22 mouse cellular contexts compared by ENCODE assay signal in genomic region chr17:84771882-84772281, GRCm38 (mm10).
"Had no signal": no experiment of that assay in that cellular context is flagged by ENCODE, and none has a peak within 500 bp of the region (broad histone marks: within the 10 kb centered on the region; RNA-seq: fewer than 3 reads in every experiment).

No protein-coding gene starts in this region.

- ATAC-seq: liver, embryonic 12.5 days; midbrain, embryonic 13.5 days; midbrain, embryonic 16.5 days had no signal

- H3K4me2 ChIP-seq: limb, embryonic 13.5 days; liver, embryonic 12.5 days; liver, embryonic 15.5 days; lung, embryonic 15.5 days; midbrain, embryonic 13.5 days; neural tube, embryonic 13.5 days; stomach, embryonic 15.5 days had no signal

- H3K4me1 ChIP-seq: limb, embryonic 10.5 days; limb, embryonic 13.5 days; lung, embryonic 15.5 days; midbrain, embryonic 10.5 days; midbrain, embryonic 13.5 days; neural tube, embryonic 13.5 days; stomach, embryonic 15.5 days had no signal

- H3K4me3 ChIP-seq: limb, embryonic 10.5 days; limb, embryonic 13.5 days; liver, embryonic 12.5 days; liver, embryonic 15.5 days; lung, embryonic 15.5 days; megakaryocyte, embryonic 14.5 days; midbrain, embryonic 10.5 days; midbrain, embryonic 13.5 days; myocyte; neural tube, embryonic 13.5 days; stomach, embryonic 15.5 days had no signal

- H3K27ac ChIP-seq: limb, embryonic 10.5 days; limb, embryonic 13.5 days; liver, embryonic 12.5 days; liver, embryonic 15.5 days; lung, embryonic 15.5 days; midbrain, embryonic 10.5 days; midbrain, embryonic 13.5 days; neural tube, embryonic 13.5 days; stomach, embryonic 15.5 days had no signal

- H3K9ac ChIP-seq: limb, embryonic 13.5 days; liver, embryonic 12.5 days; liver, embryonic 15.5 days; lung, embryonic 15.5 days; midbrain, embryonic 13.5 days; neural tube, embryonic 13.5 days; stomach, embryonic 15.5 days had no signal

- H3K9me3 ChIP-seq: limb, embryonic 10.5 days; limb, embryonic 13.5 days; liver, embryonic 12.5 days; liver, embryonic 15.5 days; lung, embryonic 15.5 days; megakaryocyte, embryonic 14.5 days; midbrain, embryonic 10.5 days; midbrain, embryonic 13.5 days; neural tube, embryonic 13.5 days; stomach, embryonic 15.5 days had no signal

- H3K27me3 ChIP-seq: limb, embryonic 13.5 days; liver, embryonic 12.5 days; liver, embryonic 15.5 days; lung, embryonic 15.5 days; megakaryocyte, embryonic 14.5 days; midbrain, embryonic 13.5 days; neural tube, embryonic 13.5 days; stomach, embryonic 15.5 days had no signal

- DNase-seq: kidney, postnatal 14 days; kidney, postnatal 4 days; liver; lung, adult 18-20 months; lung, postnatal 10 days; lung, postnatal 36 days; retina, postnatal 1 day; right cerebral cortex, postnatal 25 days; spleen, adult 18-20 months; thymus, postnatal 25 days had no signal
